Mouse (Mus musculus): ENCODE data around the gene Btnl4. TPM values are rescaled to one million over a fixed set of nuclear protein-coding genes. Genes with fewer than 3 reads are reported as not detected.

Btnl4 gene
- polyA plus RNA-seq, 1 experiment from 2014 or later: not detected

Other genes starting within 250 kb of the Btnl4 start
- gene H2-Ob, start 238.4 kb downstream of the Btnl4 start, polyA plus RNA-seq (2016; fragmentation: Nextera tagmentation; extraction: Ambion mirVana): not detected in 2 replicates
- gene H2-Ab1, start 219.6 kb downstream of the Btnl4 start, polyA plus RNA-seq (2016; fragmentation: Nextera tagmentation; extraction: Ambion mirVana): 9.8 and 12.5 TPM in 2 replicates
- 0.17 TPM in 1 of 2 replicates, not detected in the other for gene H2-Aa, start 189.5 kb downstream of the Btnl4 start, polyA plus RNA-seq (2016; fragmentation: Nextera tagmentation; extraction: Ambion mirVana)
- gene H2-Eb1, start 171.5 kb downstream of the Btnl4 start, polyA plus RNA-seq (2016; fragmentation: Nextera tagmentation; extraction: Ambion mirVana): 0.54 and 1.0 TPM in 2 replicates
- not detected in 2 replicates for gene H2-Eb2, start 151.7 kb downstream of the Btnl4 start, polyA plus RNA-seq (2016; fragmentation: Nextera tagmentation; extraction: Ambion mirVana)
- not detected in 2 replicates for gene Btnl2, start 122.5 kb downstream of the Btnl4 start, polyA plus RNA-seq (2016; fragmentation: Nextera tagmentation; extraction: Ambion mirVana)
- gene Btnl1, start 100.2 kb downstream of the Btnl4 start, polyA plus RNA-seq (2016; fragmentation: Nextera tagmentation; extraction: Ambion mirVana): not detected in 2 replicates
- gene BC051142, start 78.5 kb downstream of the Btnl4 start, polyA plus RNA-seq (2016; fragmentation: Nextera tagmentation; extraction: Ambion mirVana): 1.3 and 1.6 TPM in 2 replicates
- gene Btnl6, start 40.0 kb upstream of the Btnl4 start, polyA plus RNA-seq (2016; fragmentation: Nextera tagmentation; extraction: Ambion mirVana): not detected in 2 replicates
- gene Notch4, start 87.0 kb upstream of the Btnl4 start, polyA plus RNA-seq (2016; fragmentation: Nextera tagmentation; extraction: Ambion mirVana): 6.1 and 7.0 TPM in 2 replicates
- 5.9 and 6.5 TPM in 2 replicates for gene Gpsm3, start 112.5 kb upstream of the Btnl4 start, polyA plus RNA-seq (2016; fragmentation: Nextera tagmentation; extraction: Ambion mirVana)
- 15.6 and 15.7 TPM in 2 replicates for gene Pbx2, start 113.9 kb upstream of the Btnl4 start, polyA plus RNA-seq (2016; fragmentation: Nextera tagmentation; extraction: Ambion mirVana)
- 2.3 TPM in 2 replicates for gene Ager, start 120.5 kb upstream of the Btnl4 start, polyA plus RNA-seq (2016; fragmentation: Nextera tagmentation; extraction: Ambion mirVana)
- 185 and 186 TPM in 2 replicates for gene Rnf5, start 126.4 kb upstream of the Btnl4 start, polyA plus RNA-seq (2016; fragmentation: Nextera tagmentation; extraction: Ambion mirVana)
- 60.8 and 62.7 TPM in 2 replicates for gene Agpat1, start 126.9 kb upstream of the Btnl4 start, polyA plus RNA-seq (2016; fragmentation: Nextera tagmentation; extraction: Ambion mirVana)
- gene Egfl8, start 138.7 kb upstream of the Btnl4 start, polyA plus RNA-seq (2016; fragmentation: Nextera tagmentation; extraction: Ambion mirVana): 1.6 and 3.1 TPM in 2 replicates
- gene Ppt2, start 151.2 kb upstream of the Btnl4 start, polyA plus RNA-seq (2016; fragmentation: Nextera tagmentation; extraction: Ambion mirVana): 22.1 and 22.4 TPM in 2 replicates
- gene Prrt1, start 152.2 kb upstream of the Btnl4 start, polyA plus RNA-seq (2016; fragmentation: Nextera tagmentation; extraction: Ambion mirVana): 0.54 and 0.62 TPM in 2 replicates
- gene Fkbpl, start 167.4 kb upstream of the Btnl4 start, polyA plus RNA-seq (2016; fragmentation: Nextera tagmentation; extraction: Ambion mirVana): 14.8 and 15.5 TPM in 2 replicates
- 105 and 106 TPM in 2 replicates for gene Atf6b, start 169.8 kb upstream of the Btnl4 start, polyA plus RNA-seq (2016; fragmentation: Nextera tagmentation; extraction: Ambion mirVana)
- gene Tnxb, start 193.2 kb upstream of the Btnl4 start, polyA plus RNA-seq (2016; fragmentation: Nextera tagmentation; extraction: Ambion mirVana): not detected in 2 replicates